Mouse (Mus musculus): ENCODE measurements around the gene Brsk2.
"Not testable (repeated sequence)": the region's sequence is repeated elsewhere in the genome, so short reads cannot be mapped to it uniquely, and the experiment has no call there.

Brsk2 gene

GRCm38 (mm10) chr7:141948906-141949798 lies at the start of gene Brsk2:
TSS of gene Brsk2 (plus strand) at chr7:141949751.
- peak; percentile 95 to 97 for DNase-seq (ENCODE audit: inconsistent age in 2 of 2, low spot score in 1 of 2)

GRCm38 (mm10) chr7:141901825-141902224 lies 47.7 kb upstream of the Brsk2 start:
- DNase-seq (ENCODE audit: inconsistent age in 2 of 2, low spot score in 1 of 2), result no peak

- peak; percentile 100 for DNase-seq (ENCODE audit: inconsistent age in 2 of 2, low spot score in 1 of 2)
These were observed 47.3 kb upstream of the Brsk2 start for GRCm38 (mm10) chr7:141902269-141902729.

- DNase-seq (ENCODE audit: inconsistent age in 2 of 2, low spot score in 1 of 2), result peak in 1 of 2 experiments; percentile 11
These were observed 46.8 kb upstream of the Brsk2 start for GRCm38 (mm10) chr7:141902791-141903190.

- no peak for DNase-seq (ENCODE audit: inconsistent age in 2 of 2, low spot score in 1 of 2)
These were observed 41.0 kb upstream of the Brsk2 start for GRCm38 (mm10) chr7:141908591-141908990.

- DNase-seq (ENCODE audit: inconsistent age in 2 of 2, low spot score in 1 of 2), result no peak
These were observed 38.2 kb upstream of the Brsk2 start for GRCm38 (mm10) chr7:141911305-141911704.

- DNase-seq (ENCODE audit: inconsistent age in 2 of 2, low spot score in 1 of 2), result no peak
These were observed 31.1 kb upstream of the Brsk2 start, which contains the start of gene Tollip for GRCm38 (mm10) chr7:141918407-141918806. TSS of gene Tollip (minus strand) at chr7:141918507.

- DNase-seq (ENCODE audit: inconsistent age in 2 of 2, low spot score in 1 of 2), result not testable (repeated sequence)
These were observed 25.4 kb upstream of the Brsk2 start for GRCm38 (mm10) chr7:141924121-141924520.

GRCm38 (mm10) chr7:141924917-141925316 lies 24.6 kb upstream of the Brsk2 start:
- DNase-seq (ENCODE audit: inconsistent age in 2 of 2, low spot score in 1 of 2), result peak; percentile 61 to 87

- no peak for DNase-seq (ENCODE audit: inconsistent age in 2 of 2, low spot score in 1 of 2)
These were observed 20.9 kb upstream of the Brsk2 start for GRCm38 (mm10) chr7:141928642-141929041.

- no peak for DNase-seq (ENCODE audit: inconsistent age in 2 of 2, low spot score in 1 of 2)
These were observed 15.2 kb upstream of the Brsk2 start for GRCm38 (mm10) chr7:141934128-141934898.

GRCm38 (mm10) chr7:141934951-141935350 lies 14.6 kb upstream of the Brsk2 start:
- DNase-seq (ENCODE audit: inconsistent age in 2 of 2, low spot score in 1 of 2), result no peak

- no peak for DNase-seq (ENCODE audit: inconsistent age in 2 of 2, low spot score in 1 of 2)
These were observed 6.1 kb upstream of the Brsk2 start for GRCm38 (mm10) chr7:141943444-141943843.

GRCm38 (mm10) chr7:141945927-141946326 lies 3.6 kb upstream of the Brsk2 start:
- no peak for DNase-seq (ENCODE audit: inconsistent age in 2 of 2, low spot score in 1 of 2)

GRCm38 (mm10) chr7:141947512-141947911 lies 2.0 kb upstream of the Brsk2 start:
- DNase-seq (ENCODE audit: inconsistent age in 2 of 2, low spot score in 1 of 2), result no peak

- DNase-seq (ENCODE audit: inconsistent age in 2 of 2, low spot score in 1 of 2), result no peak
These were observed 1.5 kb upstream of the Brsk2 start for GRCm38 (mm10) chr7:141948045-141948444.

GRCm38 (mm10) chr7:141949799-141950103 lies 200 bp downstream of the Brsk2 start:
- DNase-seq (ENCODE audit: inconsistent age in 2 of 2, low spot score in 1 of 2), result no peak

- peak; percentile 28 to 64 for DNase-seq (ENCODE audit: inconsistent age in 2 of 2, low spot score in 1 of 2)
These were observed 808 bp downstream of the Brsk2 start for GRCm38 (mm10) chr7:141950104-141951013.

GRCm38 (mm10) chr7:141951821-141952220 lies 2.3 kb downstream of the Brsk2 start:
- DNase-seq (ENCODE audit: inconsistent age in 2 of 2, low spot score in 1 of 2), result no peak

GRCm38 (mm10) chr7:141952920-141953319 lies 3.4 kb downstream of the Brsk2 start:
- no peak for DNase-seq (ENCODE audit: inconsistent age in 2 of 2, low spot score in 1 of 2)

- no peak for DNase-seq (ENCODE audit: inconsistent age in 2 of 2, low spot score in 1 of 2)
These were observed 4.1 kb downstream of the Brsk2 start for GRCm38 (mm10) chr7:141953616-141954015.
